Mouse (Mus musculus) CH12.LX (cell line): ENCODE results near the gene Grcc10. TPM values are rescaled to one million over a fixed set of nuclear protein-coding genes. Genes with fewer than 3 reads are reported as not detected.

Experiments
- DNase-seq: peaks from one replicate; pipeline ENCODE4 v3.0.0-alpha.2; 2013; ENCODE audit errors: extremely low read depth
- H3K27ac ChIP-seq: 2 replicates; pipeline ENCODE4 v1.5.1; 2012; ENCODE audit warnings: low read depth, mild to moderate bottlenecking, control low read depth, moderate library complexity; ENCODE audit not compliant: insufficient read depth
- H3K27me3 ChIP-seq: replicated peaks from 2 replicates; pipeline ENCODE3; 2012; ENCODE audit warnings: inconsistent platforms
- H3K36me3 ChIP-seq, 2 experiments: replicated peaks in 1 of 2; 2 replicates each; pipeline versions ENCODE3 to v1.6.1; 2012; ENCODE audit warnings: inconsistent platforms in 1 of 2, low read length in 1 of 2, mild to moderate bottlenecking in 1 of 2, mixed read lengths in 1 of 2, moderate library complexity in 1 of 2; ENCODE audit not compliant: control insufficient read depth in 1 of 2, insufficient read depth in 1 of 2
- H3K4me1 ChIP-seq, 2 experiments: 2 replicates each; pipeline ENCODE4 v1.6.1; 2012; ENCODE audit warnings: inconsistent platforms in 1 of 2, moderate library complexity in 1 of 2; ENCODE audit not compliant: insufficient read depth in 2 of 2, control insufficient read depth in 1 of 2
- H3K4me2 ChIP-seq: 2 replicates; pipeline ENCODE4 v1.6.1; 2012; ENCODE audit warnings: low read depth, mild to moderate bottlenecking, control low read depth; ENCODE audit not compliant: poor library complexity, insufficient read depth, severe bottlenecking
- H3K4me3 ChIP-seq, 3 experiments: fragments of 150-350 bp in 1 of 3; sonication (generic) in 1 of 3; replicated peaks in 1 of 3; 2 replicates each; pipeline versions ENCODE3 to v1.5.1; 2011 to 2012; ENCODE audit warnings: low read depth in 2 of 3, low read length in 2 of 3, mild to moderate bottlenecking in 2 of 3, moderate library complexity in 2 of 3, control low read depth in 1 of 3, improper control_type of control experiment in 1 of 3, inconsistent platforms in 1 of 3, mixed read lengths in 1 of 3; ENCODE audit not compliant: poor library complexity in 1 of 3
- H3K79me2 ChIP-seq: replicated peaks from 2 replicates; pipeline ENCODE4 v1.6.1; 2012; ENCODE audit warnings: mild to moderate bottlenecking, moderate library complexity; ENCODE audit not compliant: control insufficient read depth, poor library complexity, insufficient read depth, severe bottlenecking; ENCODE audit errors: extremely low read depth
- H3K9ac ChIP-seq: 2 replicates; pipeline ENCODE4 v1.6.1; 2012; ENCODE audit warnings: low read depth, mild to moderate bottlenecking, control low read depth, moderate library complexity; ENCODE audit not compliant: insufficient read depth
- H3K9me3 ChIP-seq: replicated peaks from 2 replicates; pipeline ENCODE3; 2012; ENCODE audit warnings: low read length, inconsistent platforms, mixed read lengths
- CHD1 ChIP-seq: IDR thresholded peaks from 2 replicates; pipeline ENCODE4 v1.6.1; 2012; ENCODE audit warnings: low read depth, low read length, improper control_type of control experiment, inconsistent platforms
- CTCF ChIP-seq, 2 experiments: IDR thresholded peaks in 1 of 2; conservative IDR thresholded peaks in 1 of 2; 2 replicates each; pipeline ENCODE4 v1.5.1; 2011 to 2012; ENCODE audit warnings: low read depth in 2 of 2, low read length in 2 of 2, improper control_type of control experiment in 1 of 2, inconsistent platforms in 1 of 2, mild to moderate bottlenecking in 1 of 2, moderate library complexity in 1 of 2
- EP300 ChIP-seq: IDR thresholded peaks from 2 replicates; pipeline ENCODE4 v1.6.1; 2011; ENCODE audit warnings: low read length, improper control_type of control experiment
- GABPA ChIP-seq: IDR thresholded peaks from 2 replicates; pipeline ENCODE4 v1.6.1; 2012; ENCODE audit warnings: low read depth, low read length, improper control_type of control experiment, inconsistent platforms; ENCODE audit not compliant: insufficient replicate concordance
- IRF4 ChIP-seq: IDR thresholded peaks from 2 replicates; pipeline ENCODE4 v1.6.1; 2014; ENCODE audit warnings: low read depth, mild to moderate bottlenecking, inconsistent platforms, low read length, improper control_type of control experiment
- MAZ ChIP-seq: IDR thresholded peaks from 2 replicates; pipeline ENCODE4 v1.6.1; 2012; ENCODE audit warnings: low read depth, mild to moderate bottlenecking, inconsistent platforms, low read length, improper control_type of control experiment, moderate library complexity
- MEF2A ChIP-seq: IDR thresholded peaks from 2 replicates; pipeline ENCODE4 v1.6.1; 2014; ENCODE audit warnings: low read depth, mild to moderate bottlenecking, inconsistent platforms, low read length, improper control_type of control experiment, borderline replicate concordance
- MXI1 ChIP-seq: IDR thresholded peaks from 2 replicates; pipeline ENCODE4 v1.6.1; 2011; ENCODE audit warnings: mild to moderate bottlenecking, low read depth, low read length, improper control_type of control experiment
- NRF1 ChIP-seq: IDR thresholded peaks from 2 replicates; pipeline ENCODE4 v1.6.1; 2014; ENCODE audit warnings: low read depth, mild to moderate bottlenecking, inconsistent platforms, low read length, improper control_type of control experiment, moderate library complexity
- POLR2A ChIP-seq: IDR thresholded peaks from 2 replicates; pipeline ENCODE4 v1.6.1; 2011; ENCODE audit warnings: low read depth, mild to moderate bottlenecking, improper control_type of control experiment, low read length
- POLR2AphosphoS2 ChIP-seq: IDR thresholded peaks from 2 replicates; pipeline ENCODE4 v1.6.1; 2011; ENCODE audit warnings: low read depth, low read length, improper control_type of control experiment
- RCOR1 ChIP-seq: conservative IDR thresholded peaks from 2 replicates; pipeline ENCODE4 v1.6.1; 2012; ENCODE audit warnings: low read depth, mild to moderate bottlenecking, inconsistent platforms, low read length, improper control_type of control experiment
- TBP ChIP-seq: conservative IDR thresholded peaks from 2 replicates; pipeline ENCODE4 v1.6.1; 2011; ENCODE audit warnings: low read depth, low read length, improper control_type of control experiment
- ZC3H11A ChIP-seq: IDR thresholded peaks from 2 replicates; pipeline ENCODE4 v1.6.1; 2012; ENCODE audit warnings: low read depth, mild to moderate bottlenecking, inconsistent platforms, low read length, improper control_type of control experiment
- ZKSCAN1 ChIP-seq: IDR thresholded peaks from 2 replicates; pipeline ENCODE4 v1.6.1; 2012; ENCODE audit warnings: low read depth, inconsistent platforms, low read length, improper control_type of control experiment, borderline replicate concordance
- ZNF384 ChIP-seq: IDR thresholded peaks from 2 replicates; pipeline ENCODE4 v1.6.1; 2012; ENCODE audit warnings: low read depth, low read length, improper control_type of control experiment, inconsistent platforms
- dilution Hi-C: fragments of 300-500 bp; cut with MboI; formaldehyde crosslinking; loops from 2 replicates; pipeline ENCODE4 v1.14.3; 2020; ENCODE audit warnings: low sequenced_read_pairs; ENCODE audit not compliant: extremely low pct_unique_long_range_greater_than_20kb, extremely low pct_ligation_motif_present
- in situ Hi-C: fragments of 300-500 bp; cut with MboI; formaldehyde crosslinking; loops from 3 replicates; pipeline ENCODE4 v1.14.3; 2019; ENCODE audit warnings: low sequenced_read_pairs, low pct_ligation_motif_present, low pct_unique_long_range_greater_than_20kb, mixed read lengths
- polyA plus RNA-seq: library from polyadenylated mRNA; unstranded; fragments of >175 nt; gene quantifications from 2 replicates; pipeline ENCODE4 v1.2.1, GENCODE M21; 2012; ENCODE audit warnings: low read depth; ENCODE audit not compliant: insufficient read length
- total RNA-seq, 2 experiments: library from RNA; depleted of rRNA; stranded (reverse); fragments of 300-350 nt in 1 of 2; fragments of >200 nt in 1 of 2; gene quantifications; 2 replicates each; pipeline ENCODE4 v1.2.3; 2012 to 2014

Grcc10 gene
- total and polyA plus RNA-seq, 3 experiments = 64.3 to 197 (median 88.4) TPM

DNA sequence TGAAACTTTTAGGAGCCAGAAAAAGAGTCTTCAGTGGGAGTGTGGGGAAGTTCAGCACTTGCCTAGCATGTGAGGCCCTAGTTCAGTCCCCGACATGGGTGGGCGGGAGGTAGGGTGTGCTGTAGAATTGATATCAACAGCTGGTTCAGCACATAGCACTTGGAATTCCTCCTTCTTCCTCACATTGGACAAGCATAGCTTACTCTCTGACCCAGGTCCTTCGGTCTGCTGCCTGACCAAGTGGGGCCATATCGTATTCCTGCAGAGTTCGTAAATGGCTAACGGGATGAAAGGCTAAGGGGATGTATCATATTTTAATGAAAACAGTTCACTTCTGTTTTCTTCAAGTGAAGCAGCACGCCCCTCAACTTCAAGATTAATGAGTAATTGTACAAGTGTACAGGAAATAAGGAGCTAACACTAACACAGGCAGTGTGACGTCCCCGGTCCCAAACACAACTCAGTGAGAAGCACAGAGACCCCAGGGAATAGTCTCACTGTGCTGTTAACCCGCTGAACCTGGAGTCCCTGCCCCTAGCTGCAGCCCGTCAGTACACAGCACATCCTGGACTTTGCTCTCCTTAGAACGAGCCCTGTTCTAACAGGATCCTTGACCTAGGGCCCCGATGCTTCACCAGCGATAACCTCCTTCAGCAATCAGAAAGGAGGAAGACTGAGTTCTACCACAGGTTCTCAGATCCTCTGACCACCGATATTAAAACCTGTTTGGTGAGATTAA lies 47.8 kb downstream of the Grcc10 start:
- DNase-seq = no peak
- H3K27me3 ChIP-seq = no peaks in the 10 kb centered on the region
- peaks cover 9% of the 10 kb centered on the region for H3K79me2 ChIP-seq
- H3K9me3 ChIP-seq = no peaks in the 10 kb centered on the region
- peaks cover 9 to 58% of the 10 kb centered on the region in 2 experiments for H3K36me3 ChIP-seq
- H3K4me2 ChIP-seq = no peak overlapping the region
- in situ Hi-C loops = no loop called here
- H3K4me1 ChIP-seq = peaks cover 2 to 43% of the 10 kb centered on the region in 2 experiments; a peak in 2 of 4 replicates
- H3K27ac ChIP-seq = no peak overlapping the region
- no peak overlapping the region for H3K9ac ChIP-seq
- dilution Hi-C loops = no loop called here
- H3K4me3 ChIP-seq = no peak overlapping the region
- no peak for TF ChIP-seq ZKSCAN1
- TF ChIP-seq TBP = no peak
- no peak for TF ChIP-seq CHD1
- TF ChIP-seq ZNF384 = no peak
- TF ChIP-seq MAZ = no peak
- no peak for TF ChIP-seq MEF2A
- TF ChIP-seq CTCF (conservative IDR thresholded peaks at IDR 0.05 in 1 of 2, IDR thresholded peaks at IDR 0.05 in 1 of 2; ENCODE audit: low read depth in 2 of 2, low read length in 2 of 2) = no peak
- TF ChIP-seq EP300 = no peak
- no peak for TF ChIP-seq POLR2AphosphoS2
- no peak for TF ChIP-seq ZC3H11A
- TF ChIP-seq POLR2A = no peak
- no peak for TF ChIP-seq NRF1
- TF ChIP-seq RCOR1 = no peak
- TF ChIP-seq GABPA = no peak

- dilution Hi-C loops = no loop called here
- H3K36me3 ChIP-seq = peaks cover 3 to 64% of the 10 kb centered on the region in 2 experiments
- H3K4me1 ChIP-seq = peaks cover 7 to 43% of the 10 kb centered on the region in 2 experiments
- TF ChIP-seq ZKSCAN1 (no peak), MXI1 (no peak), IRF4 (no peak)
- in situ Hi-C loops = no loop called here
- H3K79me2 ChIP-seq = peaks cover 12% of the 10 kb centered on the region
- H3K4me3 ChIP-seq = no peak overlapping the region
- H3K27me3 ChIP-seq = no peaks in the 10 kb centered on the region
- H3K4me2 ChIP-seq = no peak overlapping the region
- H3K27ac ChIP-seq = no peak overlapping the region
- no peak for DNase-seq
- no peak overlapping the region for H3K9ac ChIP-seq
- H3K9me3 ChIP-seq = no peaks in the 10 kb centered on the region
Measured at GRCm38 (mm10) chr6:124690517-124690916, 50.7 kb downstream of the Grcc10 start.

Other genes with a start within 250 kb of the Grcc10 start
Only the 20 nearest of the 25 such genes appear.
- gene C1rb, start 171.1 kb downstream of the Grcc10 start, total RNA-seq (2012; rRNA removed) = not detected in 2 replicates
- gene C1rb, start 171.1 kb downstream of the Grcc10 start, total RNA-seq (2014; rRNA removed) = not detected in 2 replicates
- not detected in 2 replicates for gene C1rb, start 171.1 kb downstream of the Grcc10 start, polyA plus RNA-seq
- 0.08 TPM in 1 of 2 replicates, not detected in the other for gene C1s2, start 105.3 kb downstream of the Grcc10 start, total RNA-seq (2012; rRNA removed)
- 0.08 and 0.18 TPM in 2 replicates for gene C1s2, start 105.3 kb downstream of the Grcc10 start, total RNA-seq (2014; rRNA removed)
- gene C1s2, start 105.3 kb downstream of the Grcc10 start, polyA plus RNA-seq = 0.10 and 0.19 TPM in 2 replicates
- 52.9 and 53.4 TPM in 2 replicates for gene Lpcat3, start 78.3 kb downstream of the Grcc10 start, total RNA-seq (2012; rRNA removed)
- 68.0 and 77.0 TPM in 2 replicates for gene Lpcat3, start 78.3 kb downstream of the Grcc10 start, total RNA-seq (2014; rRNA removed)
- gene Lpcat3, start 78.3 kb downstream of the Grcc10 start, polyA plus RNA-seq = 86.9 and 113 TPM in 2 replicates
- gene Emg1, start 29.2 kb downstream of the Grcc10 start, total RNA-seq (2012; rRNA removed) = 352 and 439 TPM in 2 replicates
- 481 and 498 TPM in 2 replicates for gene Emg1, start 29.2 kb downstream of the Grcc10 start, total RNA-seq (2014; rRNA removed)
- 301 and 408 TPM in 2 replicates for gene Emg1, start 29.2 kb downstream of the Grcc10 start, polyA plus RNA-seq
- gene Phb2, start 29.0 kb downstream of the Grcc10 start, total RNA-seq (2012; rRNA removed) = 440 and 578 TPM in 2 replicates
- 380 and 405 TPM in 2 replicates for gene Phb2, start 29.0 kb downstream of the Grcc10 start, total RNA-seq (2014; rRNA removed)
- gene Phb2, start 29.0 kb downstream of the Grcc10 start, polyA plus RNA-seq = 623 and 694 TPM in 2 replicates
- gene Ptpn6, start 2.7 kb downstream of the Grcc10 start, total RNA-seq (2012; rRNA removed) = 247 and 283 TPM in 2 replicates
- gene Ptpn6, start 2.7 kb downstream of the Grcc10 start, total RNA-seq (2014; rRNA removed) = 300 and 327 TPM in 2 replicates
- gene Ptpn6, start 2.7 kb downstream of the Grcc10 start, polyA plus RNA-seq = 585 and 814 TPM in 2 replicates
- gene Gm45234, start 14.6 kb upstream of the Grcc10 start, total RNA-seq (2012; rRNA removed) = not detected in 2 replicates
- gene Gm45234, start 14.6 kb upstream of the Grcc10 start, total RNA-seq (2014; rRNA removed) = not detected in 2 replicates
- gene Gm45234, start 14.6 kb upstream of the Grcc10 start, polyA plus RNA-seq = not detected in 2 replicates
- 3.8 and 4.6 TPM in 2 replicates for gene Atn1, start 15.2 kb upstream of the Grcc10 start, total RNA-seq (2012; rRNA removed)
- 0.50 and 1.7 TPM in 2 replicates for gene Atn1, start 15.2 kb upstream of the Grcc10 start, total RNA-seq (2014; rRNA removed)
- 27.0 and 35.1 TPM in 2 replicates for gene Atn1, start 15.2 kb upstream of the Grcc10 start, polyA plus RNA-seq
- 15.9 and 24.6 TPM in 2 replicates for gene Eno2, start 28.3 kb upstream of the Grcc10 start, total RNA-seq (2012; rRNA removed)
- 20.8 and 26.7 TPM in 2 replicates for gene Eno2, start 28.3 kb upstream of the Grcc10 start, total RNA-seq (2014; rRNA removed)
- 23.1 and 23.6 TPM in 2 replicates for gene Eno2, start 28.3 kb upstream of the Grcc10 start, polyA plus RNA-seq
- gene Lrrc23, start 38.4 kb upstream of the Grcc10 start, total RNA-seq (2012; rRNA removed) = not detected in 2 replicates
- gene Lrrc23, start 38.4 kb upstream of the Grcc10 start, total RNA-seq (2014; rRNA removed) = not detected in 2 replicates
- gene Lrrc23, start 38.4 kb upstream of the Grcc10 start, polyA plus RNA-seq = 0.20 TPM in 1 of 2 replicates, not detected in the other
- 2.1 and 2.4 TPM in 2 replicates for gene Spsb2, start 67.3 kb upstream of the Grcc10 start, total RNA-seq (2012; rRNA removed)
- gene Spsb2, start 67.3 kb upstream of the Grcc10 start, total RNA-seq (2014; rRNA removed) = not detected in 2 replicates
- 3.3 and 3.4 TPM in 2 replicates for gene Spsb2, start 67.3 kb upstream of the Grcc10 start, polyA plus RNA-seq
- 733 and 1,303 TPM in 2 replicates for gene Tpi1, start 72.9 kb upstream of the Grcc10 start, total RNA-seq (2012; rRNA removed)
- gene Tpi1, start 72.9 kb upstream of the Grcc10 start, total RNA-seq (2014; rRNA removed) = 1,570 and 1,645 TPM in 2 replicates
- 758 and 807 TPM in 2 replicates for gene Tpi1, start 72.9 kb upstream of the Grcc10 start, polyA plus RNA-seq
- 107 and 126 TPM in 2 replicates for gene Usp5, start 88.1 kb upstream of the Grcc10 start, total RNA-seq (2012; rRNA removed)
- gene Usp5, start 88.1 kb upstream of the Grcc10 start, total RNA-seq (2014; rRNA removed) = 75.7 and 79.8 TPM in 2 replicates
- 96.5 and 103 TPM in 2 replicates for gene Usp5, start 88.1 kb upstream of the Grcc10 start, polyA plus RNA-seq
- gene Cdca3, start 88.2 kb upstream of the Grcc10 start, total RNA-seq (2012; rRNA removed) = 116 and 117 TPM in 2 replicates
- 188 and 229 TPM in 2 replicates for gene Cdca3, start 88.2 kb upstream of the Grcc10 start, total RNA-seq (2014; rRNA removed)
- 171 and 224 TPM in 2 replicates for gene Cdca3, start 88.2 kb upstream of the Grcc10 start, polyA plus RNA-seq
- 0.64 and 0.84 TPM in 2 replicates for gene Gnb3, start 98.9 kb upstream of the Grcc10 start, total RNA-seq (2012; rRNA removed)
- 1.6 and 2.2 TPM in 2 replicates for gene Gnb3, start 98.9 kb upstream of the Grcc10 start, total RNA-seq (2014; rRNA removed)
- gene Gnb3, start 98.9 kb upstream of the Grcc10 start, polyA plus RNA-seq = 4.1 and 4.7 TPM in 2 replicates
- 0.13 and 0.34 TPM in 2 replicates for gene P3h3, start 116.4 kb upstream of the Grcc10 start, total RNA-seq (2012; rRNA removed)
- 0.19 TPM in 1 of 2 replicates, not detected in the other for gene P3h3, start 116.4 kb upstream of the Grcc10 start, total RNA-seq (2014; rRNA removed)
- 0.31 and 0.44 TPM in 2 replicates for gene P3h3, start 116.4 kb upstream of the Grcc10 start, polyA plus RNA-seq
- 1.6 and 2.0 TPM in 2 replicates for gene Gpr162, start 122.6 kb upstream of the Grcc10 start, total RNA-seq (2012; rRNA removed)
- gene Gpr162, start 122.6 kb upstream of the Grcc10 start, total RNA-seq (2014; rRNA removed) = 0.48 and 0.97 TPM in 2 replicates
- 1.7 and 1.9 TPM in 2 replicates for gene Gpr162, start 122.6 kb upstream of the Grcc10 start, polyA plus RNA-seq
- 0.29 and 0.34 TPM in 2 replicates for gene Cd4, start 146.8 kb upstream of the Grcc10 start, total RNA-seq (2012; rRNA removed)
- 0.26 and 0.27 TPM in 2 replicates for gene Cd4, start 146.8 kb upstream of the Grcc10 start, total RNA-seq (2014; rRNA removed)
- 1.1 and 1.6 TPM in 2 replicates for gene Cd4, start 146.8 kb upstream of the Grcc10 start, polyA plus RNA-seq
- 1.2 and 1.9 TPM in 2 replicates for gene Lag3, start 170.3 kb upstream of the Grcc10 start, total RNA-seq (2012; rRNA removed)
- gene Lag3, start 170.3 kb upstream of the Grcc10 start, total RNA-seq (2014; rRNA removed) = 0.32 and 0.52 TPM in 2 replicates
- gene Lag3, start 170.3 kb upstream of the Grcc10 start, polyA plus RNA-seq = 1.5 and 2.0 TPM in 2 replicates
- gene Ptms, start 178.7 kb upstream of the Grcc10 start, total RNA-seq (2012; rRNA removed) = 11.0 and 12.8 TPM in 2 replicates
- gene Ptms, start 178.7 kb upstream of the Grcc10 start, total RNA-seq (2014; rRNA removed) = 7.0 and 8.1 TPM in 2 replicates
- 96.6 and 99.6 TPM in 2 replicates for gene Ptms, start 178.7 kb upstream of the Grcc10 start, polyA plus RNA-seq